Mouse (Mus musculus) spleen, adult 2 months (tissue): Measurements from ENCODE around the gene Capn10.

Source experiments
- CTCF ChIP-seq: fragments of 200-500 bp; IDR thresholded peaks from 2 replicates; pipeline ENCODE4 v1.5.1; 2011; ENCODE audit warnings: mild to moderate bottlenecking, inconsistent platforms; ENCODE audit not compliant: insufficient read depth, insufficient read length, insufficient replicate concordance; ENCODE audit errors: extremely low read depth
- POLR2A ChIP-seq: fragments of 200-500 bp; IDR thresholded peaks from 2 replicates; pipeline ENCODE4 v1.6.1; 2011; ENCODE audit warnings: low read depth, low read length, inconsistent platforms

- no peak for TF ChIP-seq CTCF
- no peak for TF ChIP-seq POLR2A
Observed at GRCm38 (mm10) chr1:92920474-92921200, 13.5 kb upstream of the Capn10 start.
